Mouse (Mus musculus) heart, postnatal 0 days (tissue): ENCODE measurements around the gene March1.

Experiments used
- CTCF ChIP-seq: IDR thresholded peaks from 2 replicates; pipeline ENCODE4 v1.5.1; 2016; ENCODE audit warnings: antibody characterized with exemption, control low read depth, low read depth
- EP300 ChIP-seq: IDR thresholded peaks from 2 replicates; pipeline ENCODE4 v1.6.1; 2016; ENCODE audit warnings: antibody characterized with exemption, low read depth

DNA sequence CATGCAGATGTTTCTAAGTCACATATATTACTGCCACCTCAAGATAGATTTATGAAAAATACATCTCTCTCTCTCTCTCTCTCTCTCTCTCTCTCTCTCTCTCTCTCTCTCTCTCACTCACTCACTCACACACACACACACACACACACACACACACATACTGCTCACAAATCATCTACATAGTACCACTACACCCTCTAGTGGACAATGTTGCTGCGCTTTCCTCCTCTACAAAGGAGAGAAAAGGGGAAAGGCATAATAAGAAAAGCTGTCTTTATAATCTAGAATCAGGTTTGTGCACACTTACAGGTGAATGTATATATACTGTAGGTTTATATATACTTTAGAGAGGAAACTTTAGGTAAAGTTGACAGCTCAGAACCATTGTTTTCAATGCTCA is 825.1 kb downstream of the March1 start:
- peak; percentile 76 for TF ChIP-seq CTCF
- TF ChIP-seq EP300, result no peak
